Mouse (Mus musculus) spleen, adult 2 months (tissue): ENCODE measurements around the gene Rps13. TPM values are rescaled to one million over a fixed set of nuclear protein-coding genes. Genes with fewer than 3 reads are reported as not detected.
"Not testable (repeated sequence)": the region's sequence is repeated elsewhere in the genome, so short reads cannot be mapped to it uniquely, and the experiment has no call there.

Source experiments
- DNase-seq, 2 experiments: peaks; one replicate each; pipeline versions ENCODE4 v3.0.0 to v3.0.0-alpha.2; 2012 to 2021; ENCODE audit warnings: low spot score in 2 of 2, low read depth in 1 of 2
- H3K27ac ChIP-seq: fragments of 200-500 bp; 2 replicates; pipeline ENCODE4 v1.5.1; 2012; ENCODE audit warnings: low read length, inconsistent platforms; ENCODE audit not compliant: insufficient read depth
- H3K27me3 ChIP-seq: fragments of 200-500 bp; 2 replicates; pipeline ENCODE4 v1.6.1; 2012; ENCODE audit warnings: mild to moderate bottlenecking, moderate library complexity, low read length, inconsistent platforms; ENCODE audit not compliant: control insufficient read depth, insufficient read depth
- H3K36me3 ChIP-seq: fragments of 200-500 bp; 2 replicates; pipeline ENCODE4 v1.6.1; 2012; ENCODE audit warnings: mild to moderate bottlenecking, low read length, inconsistent platforms; ENCODE audit not compliant: control insufficient read depth, insufficient read depth
- H3K4me1 ChIP-seq: fragments of 200-500 bp; 2 replicates; pipeline ENCODE4 v1.6.1; 2011; ENCODE audit warnings: inconsistent platforms; ENCODE audit not compliant: control insufficient read depth, insufficient read depth, insufficient read length
- H3K4me3 ChIP-seq: fragments of 200-500 bp; 2 replicates; pipeline ENCODE4 v1.5.1; 2011; ENCODE audit warnings: mild to moderate bottlenecking, inconsistent platforms; ENCODE audit not compliant: insufficient read depth, insufficient read length; ENCODE audit errors: extremely low read depth
- CTCF ChIP-seq: fragments of 200-500 bp; IDR thresholded peaks from 2 replicates; pipeline ENCODE4 v1.5.1; 2011; ENCODE audit warnings: mild to moderate bottlenecking, inconsistent platforms; ENCODE audit not compliant: insufficient read depth, insufficient read length, insufficient replicate concordance; ENCODE audit errors: extremely low read depth
- POLR2A ChIP-seq: fragments of 200-500 bp; IDR thresholded peaks from 2 replicates; pipeline ENCODE4 v1.6.1; 2011; ENCODE audit warnings: low read depth, low read length, inconsistent platforms
- WGBS: fragments of 180-500 bp; shearing (Covaris S2); methylation state at CpG from one replicate; pipeline ENCODE4 v1.1.7; 2018; 5-methylcytosine and 5-hydroxymethylcytosine counted together
- polyA plus RNA-seq: library from polyadenylated mRNA; depleted of rRNA; stranded (reverse); fragments of >200 nt; gene quantifications from 2 replicates; pipeline ENCODE4 v1.2.3, GENCODE M21; 2012; rRNA removed

The Rps13 gene
- polyA plus RNA-seq, result 73.6 and 160 TPM in 2 replicates

GRCm38 (mm10) chr7:116333713-116334668 lies at the start of gene Rps13:
TSS of gene Rps13 (minus strand) at chr7:116334195.
- Histone ChIP-seq H3K4me1 (peaks cover 2% of the 10 kb centered on the region; the same call in 1 of the 2 replicates), H3K4me3 (peak within 1 kb of the TSS; percentile 91), H3K27me3 (no peaks in the 10 kb centered on the region), H3K27ac (peak within 1 kb of the TSS; percentile 86), H3K36me3 (peaks cover 21% of the 10 kb centered on the region)
- WGBS, result under 1% methylated on average over 78 of the region's 78 CpGs
- DNase-seq, result peak; percentile 89 to 96
- no peak for TF ChIP-seq CTCF
- TF ChIP-seq POLR2A, result peak; percentile 84

DNA sequence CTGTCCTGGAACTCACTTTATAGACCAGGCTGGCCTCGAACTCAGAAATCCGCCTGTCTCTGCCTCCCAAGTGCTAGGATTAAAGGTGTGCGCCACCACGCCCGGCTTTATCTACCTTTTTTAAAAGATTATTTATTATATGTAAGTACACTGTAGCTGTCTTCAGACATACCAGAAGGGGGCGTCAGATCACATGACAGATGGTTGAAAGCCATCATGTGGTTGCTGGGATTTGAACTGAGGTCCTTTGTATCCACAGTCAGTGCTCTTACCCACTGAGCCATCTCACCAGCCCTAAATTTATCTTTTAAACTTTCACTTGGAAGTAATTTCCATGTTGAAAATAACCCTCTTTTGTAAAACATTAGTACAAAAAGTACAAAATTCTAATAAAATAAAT lies 45.2 kb upstream of the Rps13 start:
- not testable (repeated sequence) for H3K4me3 ChIP-seq, H3K27ac ChIP-seq, H3K4me1 ChIP-seq, H3K36me3 ChIP-seq, DNase-seq, H3K27me3 ChIP-seq
- 96% methylated on average over 6 of the region's 6 CpGs for WGBS

DNA sequence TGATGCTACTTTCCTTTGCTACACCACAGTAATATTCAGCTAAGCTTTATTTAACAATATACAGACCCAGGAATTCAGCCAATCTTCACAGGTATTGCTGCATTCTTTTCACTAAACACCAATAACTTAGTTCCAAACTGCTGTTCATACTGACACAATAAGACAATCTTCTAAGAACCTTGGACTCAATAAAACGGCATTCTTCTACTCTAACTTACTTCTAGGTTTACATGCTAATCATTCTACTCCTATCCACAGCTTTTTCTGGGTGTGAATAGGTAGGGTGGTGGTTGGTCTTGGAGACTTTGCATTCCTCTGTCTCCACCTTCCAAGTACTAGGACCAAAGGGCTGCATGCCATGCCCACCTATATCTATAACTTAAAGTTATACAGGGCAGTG lies 40.3 kb upstream of the Rps13 start:
- no peak overlapping the region for H3K4me3 ChIP-seq
- H3K27me3 ChIP-seq, result no peaks in the 10 kb centered on the region
- WGBS, result 86% methylated on average over 1 of the region's 1 CpGs
- TF ChIP-seq POLR2A (no peak), CTCF (no peak)
- no peaks in the 10 kb centered on the region for H3K4me1 ChIP-seq
- no peak for DNase-seq
- peaks cover 15% of the 10 kb centered on the region for H3K36me3 ChIP-seq
- H3K27ac ChIP-seq, result no peak overlapping the region

DNA sequence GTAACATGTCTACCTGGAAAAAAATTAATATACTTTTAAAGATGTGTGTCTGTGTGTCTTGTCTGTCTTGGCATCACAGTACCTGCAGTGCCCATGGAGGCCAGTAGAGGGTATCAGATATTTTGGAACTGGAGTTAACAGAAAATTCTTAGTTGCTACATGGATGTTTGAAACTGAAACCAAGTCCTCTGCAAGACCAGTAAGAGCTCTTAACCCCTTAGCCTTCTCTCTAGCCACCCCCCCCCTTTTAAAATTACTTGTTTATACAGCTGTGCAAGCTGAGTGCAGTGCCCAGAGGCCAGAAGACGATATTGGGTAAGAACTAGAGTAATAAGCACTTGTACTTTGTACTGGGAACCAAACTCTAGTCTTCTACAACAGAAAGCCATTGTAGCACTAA lies 2.2 kb upstream of the Rps13 start:
- WGBS, result 46% methylated on average over 1 of the region's 1 CpGs
- Histone ChIP-seq H3K27ac (no peak overlapping the region), H3K27me3 (no peaks in the 10 kb centered on the region), H3K4me1 (peaks cover 2% of the 10 kb centered on the region; the same call in 1 of the 2 replicates), H3K4me3 (no peak overlapping the region), H3K36me3 (peaks cover 16% of the 10 kb centered on the region)
- no peak for TF ChIP-seq POLR2A
- TF ChIP-seq CTCF, result peak; percentile 6; the same call in 1 of the 2 replicates
- DNase-seq, result peak; percentile 50 to 60

GRCm38 (mm10) chr7:116335133-116335532 lies 1.1 kb upstream of the Rps13 start:
- TF ChIP-seq CTCF, result no peak
- TF ChIP-seq POLR2A, result no peak
- H3K27me3 ChIP-seq, result no peaks in the 10 kb centered on the region
- H3K4me1 ChIP-seq, result peaks cover 2% of the 10 kb centered on the region; the same call in 1 of the 2 replicates
- H3K36me3 ChIP-seq, result peaks cover 23% of the 10 kb centered on the region
- H3K4me3 ChIP-seq, result no peak overlapping the region
- H3K27ac ChIP-seq, result no peak overlapping the region
- WGBS, result 85% methylated on average over 6 of the region's 6 CpGs
- no peak for DNase-seq

DNA sequence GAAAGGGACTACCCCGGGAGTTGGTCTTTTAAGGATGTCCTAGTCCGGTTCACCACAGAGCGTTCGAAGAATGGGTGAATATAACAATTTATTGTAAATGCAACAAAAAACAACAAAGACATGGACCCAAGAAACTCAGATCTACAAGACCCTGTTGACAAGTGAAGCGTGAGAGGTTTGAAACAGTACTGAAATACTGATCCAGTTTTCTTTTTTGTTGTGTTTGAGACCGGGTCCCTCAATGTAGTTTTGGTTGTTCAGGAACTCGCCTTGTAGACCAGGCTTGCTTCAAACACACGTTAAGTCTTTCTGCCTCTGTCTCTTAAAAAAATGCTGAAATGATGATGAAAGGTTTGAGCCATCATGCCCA lies 659 bp upstream of the Rps13 start:
- DNase-seq, result no peak
- WGBS, result 16% methylated on average over 8 of the region's 8 CpGs
- TF ChIP-seq POLR2A (no peak), CTCF (no peak)
- H3K4me1 ChIP-seq, result peaks cover 2% of the 10 kb centered on the region; the same call in 1 of the 2 replicates
- peak overlapping the region; percentile 57 for H3K27ac ChIP-seq
- peaks cover 21% of the 10 kb centered on the region for H3K36me3 ChIP-seq
- no peaks in the 10 kb centered on the region for H3K27me3 ChIP-seq
- H3K4me3 ChIP-seq, result peak overlapping the region; percentile 67

- WGBS, result 88% methylated on average over 2 of the region's 2 CpGs
- DNase-seq, result no peak
- H3K4me3 ChIP-seq, result no peak overlapping the region
- peaks cover 2% of the 10 kb centered on the region; the same call in 1 of the 2 replicates for H3K4me1 ChIP-seq
- peaks cover 21% of the 10 kb centered on the region for H3K36me3 ChIP-seq
- TF ChIP-seq CTCF, result no peak
- TF ChIP-seq POLR2A, result no peak
- H3K27me3 ChIP-seq, result no peaks in the 10 kb centered on the region
- H3K27ac ChIP-seq, result no peak overlapping the region
Observed at GRCm38 (mm10) chr7:116331246-116331645, 2.7 kb downstream of the Rps13 start.
